Mouse (Mus musculus) liver, embryonic 11.5 days (tissue): Measurements from ENCODE around the gene Ephb4. TPM values are rescaled to one million over a fixed set of nuclear protein-coding genes. Genes with fewer than 3 reads are reported as not detected.

Experiments used
- ATAC-seq: fragments of 200-750 bp; cut with Nextera tagmentation; replicated peaks from 2 replicates; pipeline ENCODE4 v1.8.0; 2017; ENCODE audit warnings: moderate number of reproducible peaks, mild to moderate bottlenecking, moderate TSS enrichment, moderate library complexity; ENCODE audit not compliant: low FRiP score
- DNase-seq: peaks from one replicate; pipeline ENCODE4 v3.0.0-alpha.2; 2017; ENCODE audit warnings: low spot score
- H3K27ac ChIP-seq: fragments of 300-500 bp; sonication (generic); 2 replicates; pipeline ENCODE4 v1.5.1; 2014; ENCODE audit warnings: mild to moderate bottlenecking, low read depth, low read length, control low read depth
- H3K27me3 ChIP-seq: fragments of 300-500 bp; sonication (generic); replicated peaks from 2 replicates; pipeline ENCODE4 v1.6.1; 2014; ENCODE audit warnings: low read length, mixed read lengths; ENCODE audit not compliant: control insufficient read depth, insufficient read depth
- H3K36me3 ChIP-seq: fragments of 300-500 bp; sonication (generic); 2 replicates; pipeline ENCODE4 v1.6.1; 2014; ENCODE audit warnings: mild to moderate bottlenecking, low read length, moderate library complexity, mixed read lengths; ENCODE audit not compliant: control insufficient read depth, insufficient read depth
- H3K4me1 ChIP-seq: fragments of 300-500 bp; sonication (generic); replicated peaks from 2 replicates; pipeline ENCODE4 v1.6.1; 2014; ENCODE audit warnings: low read length, mixed read lengths; ENCODE audit not compliant: control insufficient read depth, insufficient read depth
- H3K4me2 ChIP-seq: fragments of 300-500 bp; sonication (generic); 2 replicates; pipeline ENCODE4 v1.6.1; 2014; ENCODE audit warnings: mild to moderate bottlenecking, control low read depth, moderate library complexity
- H3K4me3 ChIP-seq: fragments of 300-500 bp; sonication (generic); 2 replicates; pipeline ENCODE4 v1.5.1; 2014; ENCODE audit warnings: low read depth, low read length, control low read depth
- H3K9ac ChIP-seq: fragments of 300-500 bp; sonication (generic); 2 replicates; pipeline ENCODE4 v1.6.1; 2014; ENCODE audit warnings: low read depth, low read length, control low read depth
- H3K9me3 ChIP-seq: fragments of 300-500 bp; sonication (generic); 2 replicates; pipeline ENCODE4 v1.6.1; 2016; ENCODE audit warnings: low read length, inconsistent platforms, mixed read lengths; ENCODE audit not compliant: control insufficient read depth
- WGBS: fragments of 180-500 bp; shearing (Covaris S2); extraction: QIAGEN DNeasy Blood & Tissue Kit; methylation state at CpG from one replicate; pipeline ENCODE4 v1.1.7; 2014; 5-methylcytosine and 5-hydroxymethylcytosine counted together
- polyA plus RNA-seq: library from polyadenylated mRNA; unstranded; fragments of >200 nt; fragmentation: Nextera tagmentation; extraction: Ambion mirVana; gene quantifications from 2 replicates; pipeline ENCODE4 v1.2.1, GENCODE M21; 2014

Ephb4 gene
- polyA plus RNA-seq = 28.2 and 29.9 TPM in 2 replicates

DNA sequence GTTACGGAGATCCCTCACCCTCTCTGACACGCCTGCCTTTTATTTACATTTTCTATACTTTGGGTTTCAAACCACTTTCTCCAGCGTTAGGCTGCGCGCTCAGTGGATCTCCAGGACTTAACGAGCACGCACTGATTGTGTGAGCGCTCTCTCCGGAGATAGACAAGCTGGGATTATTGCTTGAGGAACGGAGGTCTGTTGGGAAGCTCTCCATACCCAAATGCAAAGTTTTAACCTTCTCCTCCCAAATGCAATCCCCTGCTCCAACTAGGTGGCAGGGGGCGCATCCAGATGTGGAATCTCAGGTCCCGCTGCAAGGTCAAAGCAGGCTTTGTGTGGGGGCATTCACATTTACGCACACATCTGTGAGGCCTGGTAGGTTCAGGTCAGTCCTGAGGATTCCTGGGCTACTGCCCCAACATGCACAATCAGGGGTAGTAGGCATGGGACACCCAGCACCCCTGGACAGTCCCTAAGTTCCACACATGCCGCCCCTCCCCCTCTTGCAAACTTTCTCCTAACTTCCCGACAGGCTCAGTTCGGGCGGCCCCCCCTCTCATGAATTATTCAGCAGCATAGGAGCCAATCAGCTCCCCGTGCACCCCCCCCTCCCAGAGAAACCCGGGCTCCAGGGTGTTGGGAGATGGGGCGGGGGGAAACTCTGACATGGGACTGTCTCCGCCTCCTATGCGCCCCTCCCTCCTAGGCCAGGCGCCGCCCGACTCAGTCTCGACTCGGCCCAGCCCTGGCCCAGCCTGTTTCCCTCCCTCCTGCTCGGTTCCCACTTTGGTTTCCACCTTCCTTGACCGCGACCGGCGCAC is at the start of gene Ephb4:
Gene Ephb4 (plus strand): TSS at position 726 of the 821 bp plus-strand sequence.
- DNase-seq = peak; percentile 83
- Histone ChIP-seq H3K27me3 (peaks cover 49% of the 10 kb centered on the region), H3K4me1 (peaks cover 15% of the 10 kb centered on the region), H3K27ac (peak within 1 kb of the TSS; percentile 84), H3K9me3 (no peaks in the 10 kb centered on the region), H3K36me3 (peaks cover 7% of the 10 kb centered on the region; the same call in 1 of the 2 replicates), H3K4me3 (peak within 1 kb of the TSS; percentile 66), H3K9ac (peak within 1 kb of the TSS; percentile 77), H3K4me2 (peak within 1 kb of the TSS; percentile 67)
- WGBS = 1% methylated on average over 31 of the region's 32 CpGs
- peak; percentile 85 for ATAC-seq

GRCm38 (mm10) chr5:137301253-137301652 is 48.7 kb upstream of the Ephb4 start:
- H3K4me3 ChIP-seq = no peak overlapping the region
- H3K27me3 ChIP-seq = no peaks in the 10 kb centered on the region
- DNase-seq = no peak
- H3K4me1 ChIP-seq = peaks cover 33% of the 10 kb centered on the region
- no peaks in the 10 kb centered on the region for H3K9me3 ChIP-seq
- 91% methylated on average over 21 of the region's 21 CpGs for WGBS
- no peak overlapping the region for H3K9ac ChIP-seq
- no peak for ATAC-seq
- H3K36me3 ChIP-seq = peaks cover 79% of the 10 kb centered on the region
- H3K4me2 ChIP-seq = no peak overlapping the region
- no peak overlapping the region for H3K27ac ChIP-seq

DNA sequence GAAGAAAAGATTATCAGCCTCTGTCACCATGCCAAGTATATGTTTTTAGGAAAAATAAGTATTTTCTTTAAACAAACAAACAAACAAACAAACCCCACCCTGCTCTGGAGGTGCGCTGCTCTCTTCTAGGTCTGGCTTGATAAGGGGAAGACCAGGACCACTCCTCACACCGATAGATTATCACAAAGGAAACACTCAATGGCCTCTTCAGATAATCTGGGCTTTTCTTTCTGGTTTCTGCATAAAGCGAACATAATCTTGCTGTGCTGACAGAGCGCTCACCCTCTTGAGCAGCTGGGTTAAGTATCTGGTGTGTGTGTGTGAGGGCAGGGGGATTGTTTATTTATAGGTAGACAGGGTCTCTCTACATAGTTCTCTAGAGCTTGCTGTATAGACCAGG is 46.3 kb upstream of the Ephb4 start:
- Histone ChIP-seq H3K36me3 (peaks cover 58% of the 10 kb centered on the region), H3K27me3 (no peaks in the 10 kb centered on the region), H3K27ac (no peak overlapping the region), H3K4me1 (peaks cover 35% of the 10 kb centered on the region), H3K4me3 (0 out of 2 replicates have a peak overlapping the region, but pooled peaks have one; percentile 95), H3K4me2 (peak overlapping the region; percentile 68), H3K9me3 (no peaks in the 10 kb centered on the region), H3K9ac (peak overlapping the region; percentile 6; the same call in 1 of the 2 replicates)
- ATAC-seq = no peak; the same call in 1 of the 2 replicates
- 48% methylated on average over 4 of the region's 4 CpGs for WGBS
- no peak for DNase-seq

GRCm38 (mm10) chr5:137304165-137304564 is 45.7 kb upstream of the Ephb4 start:
- DNase-seq = no peak
- 64% methylated on average over 3 of the region's 3 CpGs for WGBS
- Histone ChIP-seq H3K4me2 (peak overlapping the region; percentile 68), H3K9ac (peak overlapping the region; percentile 6; the same call in 1 of the 2 replicates), H3K4me1 (peaks cover 35% of the 10 kb centered on the region), H3K27me3 (no peaks in the 10 kb centered on the region), H3K36me3 (peaks cover 58% of the 10 kb centered on the region), H3K9me3 (no peaks in the 10 kb centered on the region), H3K4me3 (peak overlapping the region; percentile 95; the same call in 1 of the 2 replicates), H3K27ac (0 out of 2 replicates have a peak overlapping the region, but pooled peaks have one; percentile 17)
- ATAC-seq = no peak

- Histone ChIP-seq H3K4me2 (peak overlapping the region; percentile 68), H3K36me3 (peaks cover 58% of the 10 kb centered on the region), H3K27me3 (no peaks in the 10 kb centered on the region), H3K9me3 (no peaks in the 10 kb centered on the region), H3K4me3 (peak overlapping the region; percentile 95), H3K9ac (peak overlapping the region; percentile 96), H3K4me1 (peaks cover 35% of the 10 kb centered on the region), H3K27ac (peak overlapping the region; percentile 49; the same call in 1 of the 2 replicates)
- WGBS = 73% methylated on average over 4 of the region's 4 CpGs
- DNase-seq = no peak
- no peak for ATAC-seq
Observed at GRCm38 (mm10) chr5:137304816-137305215, 45.1 kb upstream of the Ephb4 start.

GRCm38 (mm10) chr5:137305822-137306221 is 44.1 kb upstream of the Ephb4 start:
- H3K4me2 ChIP-seq = peak overlapping the region; percentile 68
- no peaks in the 10 kb centered on the region for H3K27me3 ChIP-seq
- WGBS = 53% methylated on average over 3 of the region's 3 CpGs
- H3K9ac ChIP-seq = peak overlapping the region; percentile 96
- no peak for ATAC-seq
- H3K9me3 ChIP-seq = no peaks in the 10 kb centered on the region
- H3K36me3 ChIP-seq = peaks cover 55% of the 10 kb centered on the region
- DNase-seq = no peak
- H3K27ac ChIP-seq = no peak overlapping the region
- H3K4me1 ChIP-seq = peaks cover 35% of the 10 kb centered on the region
- peak overlapping the region; percentile 95 for H3K4me3 ChIP-seq

GRCm38 (mm10) chr5:137306439-137307005 is 43.4 kb upstream of the Ephb4 start:
- Histone ChIP-seq H3K36me3 (peaks cover 48% of the 10 kb centered on the region), H3K27me3 (no peaks in the 10 kb centered on the region), H3K9ac (peak overlapping the region; percentile 96), H3K27ac (peak overlapping the region; percentile 87), H3K9me3 (no peaks in the 10 kb centered on the region), H3K4me2 (peak overlapping the region; percentile 68), H3K4me1 (peaks cover 36% of the 10 kb centered on the region), H3K4me3 (peak overlapping the region; percentile 95)
- no peak for DNase-seq
- 11% methylated on average over 12 of the region's 12 CpGs for WGBS
- no peak for ATAC-seq

GRCm38 (mm10) chr5:137307071-137307912 is 42.6 kb upstream of the Ephb4 start, which contains the start of gene Srrt:
TSS of gene Srrt (minus strand) at chr5:137307674.
- Histone ChIP-seq H3K4me2 (peak within 1 kb of the TSS; percentile 68), H3K27me3 (no peaks in the 10 kb centered on the region), H3K4me3 (peak within 1 kb of the TSS; percentile 95), H3K4me1 (peaks cover 41% of the 10 kb centered on the region), H3K36me3 (peaks cover 42% of the 10 kb centered on the region), H3K27ac (peak within 1 kb of the TSS; percentile 87), H3K9ac (peak within 1 kb of the TSS; percentile 96), H3K9me3 (no peaks in the 10 kb centered on the region)
- DNase-seq (peak; percentile 90), ATAC-seq (peak; percentile 82)
- WGBS = under 1% methylated on average over 65 of the region's 72 CpGs
